Mouse (Mus musculus) hindbrain, embryonic 11.5 days (tissue): ENCODE data around the gene Zfp976. TPM values are rescaled to one million over a fixed set of nuclear protein-coding genes. Genes with fewer than 3 reads are reported as not detected.
"Not testable (repeated sequence)": the region's sequence is repeated elsewhere in the genome, so short reads cannot be mapped to it uniquely, and the experiment has no call there.

Experiments used
- ATAC-seq: fragments of 200-750 bp; cut with Nextera tagmentation; 2 replicates; pipeline ENCODE4 v1.8.0; 2017; ENCODE audit warnings: mild to moderate bottlenecking, moderate TSS enrichment, moderate library complexity; ENCODE audit not compliant: low FRiP score
- DNase-seq: peaks from one replicate; pipeline ENCODE4 v3.0.0-alpha.2; 2015; ENCODE audit warnings: low spot score
- H3K27ac ChIP-seq: fragments of 300-500 bp; sonication (generic); 2 replicates; pipeline ENCODE4 v1.5.1; 2014; ENCODE audit warnings: mild to moderate bottlenecking, low read depth, low read length
- H3K27me3 ChIP-seq: fragments of 300-500 bp; sonication (generic); 2 replicates; pipeline ENCODE4 v1.6.1; 2014; ENCODE audit warnings: mild to moderate bottlenecking, low read length, moderate library complexity, mixed read lengths; ENCODE audit not compliant: control insufficient read depth, insufficient read depth
- H3K36me3 ChIP-seq: fragments of 300-500 bp; sonication (generic); 2 replicates; pipeline ENCODE4 v1.6.1; 2014; ENCODE audit warnings: mild to moderate bottlenecking, low read length, moderate library complexity, mixed read lengths; ENCODE audit not compliant: control insufficient read depth, insufficient read depth
- H3K4me1 ChIP-seq: fragments of 300-500 bp; sonication (generic); replicated peaks from 2 replicates; pipeline ENCODE4 v1.6.1; 2014; ENCODE audit warnings: low read length, mixed read lengths; ENCODE audit not compliant: control insufficient read depth, insufficient read depth
- H3K4me2 ChIP-seq: fragments of 300-500 bp; sonication (generic); replicated peaks from 2 replicates; pipeline ENCODE4 v1.6.1; 2014; ENCODE audit warnings: mild to moderate bottlenecking, low read depth, low read length
- H3K4me3 ChIP-seq: fragments of 300-500 bp; sonication (generic); 2 replicates; pipeline ENCODE4 v1.5.1; 2014; ENCODE audit warnings: low read depth, low read length
- H3K9ac ChIP-seq: fragments of 300-500 bp; sonication (generic); 2 replicates; pipeline ENCODE4 v1.6.1; 2014; ENCODE audit warnings: low read depth, low read length
- H3K9me3 ChIP-seq: fragments of 300-500 bp; sonication (generic); 2 replicates; pipeline ENCODE4 v1.6.1; 2016; ENCODE audit warnings: low read length; ENCODE audit not compliant: control insufficient read depth
- WGBS: fragments of 180-500 bp; shearing (Covaris S2); extraction: QIAGEN DNeasy Blood & Tissue Kit; methylation state at CpG from one replicate; pipeline ENCODE4 v1.1.7; 2014; 5-methylcytosine and 5-hydroxymethylcytosine counted together
- polyA plus RNA-seq: library from polyadenylated mRNA; unstranded; fragments of >200 nt; fragmentation: Nextera tagmentation; extraction: Ambion mirVana; gene quantifications from 2 replicates; pipeline ENCODE4 v1.2.1, GENCODE M21; 2014

Zfp976 gene
- polyA plus RNA-seq, 1 experiment from 2014 or later, result 1.9 TPM

DNA sequence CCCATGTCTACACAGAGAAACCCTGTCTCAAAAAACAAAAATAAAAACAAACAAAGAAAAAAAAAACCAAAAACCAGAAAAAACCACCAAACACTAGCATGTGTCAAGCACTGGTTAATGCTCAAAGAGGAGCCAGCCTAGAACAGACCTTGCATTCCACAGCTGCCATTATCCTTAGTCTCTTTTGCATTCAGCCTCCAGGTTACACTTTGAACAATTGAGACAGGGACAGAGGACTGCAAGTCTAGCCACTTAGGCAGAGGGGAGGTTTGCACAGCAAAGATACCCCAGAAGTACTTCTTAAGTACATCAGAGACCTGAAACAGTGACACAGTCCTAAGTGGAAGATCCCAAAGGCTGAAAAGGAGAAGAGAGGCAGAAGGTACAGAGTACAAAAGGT lies 51.1 kb downstream of the Zfp976 start:
- not testable (repeated sequence) for H3K9me3 ChIP-seq, H3K27ac ChIP-seq, DNase-seq, H3K9ac ChIP-seq, ATAC-seq, H3K4me3 ChIP-seq, H3K27me3 ChIP-seq, H3K4me1 ChIP-seq, H3K4me2 ChIP-seq, H3K36me3 ChIP-seq

DNA sequence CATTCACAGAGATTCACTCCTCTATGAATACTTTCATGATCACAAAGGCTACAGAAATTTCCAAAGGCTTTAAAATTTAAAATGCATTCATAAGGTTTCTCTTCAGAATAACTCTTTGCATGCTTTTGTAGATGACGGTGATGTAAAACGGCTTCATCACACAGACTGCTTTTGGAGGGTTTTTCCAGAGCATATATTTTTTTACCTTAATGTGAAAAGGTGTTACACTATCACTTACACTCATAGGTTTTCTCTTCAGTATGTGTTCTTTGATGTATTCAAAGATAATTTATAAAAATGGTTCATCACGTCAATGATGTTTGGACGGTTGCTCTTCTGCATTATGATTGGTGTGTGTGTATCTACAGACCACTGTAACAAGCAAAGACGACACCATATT lies 63.9 kb downstream of the Zfp976 start, which contains the start of gene Gm21028:
TSS of gene Gm21028 (minus strand) at position 101 of the 400 bp plus-strand sequence.
- Histone ChIP-seq H3K9ac (no peak within 1 kb of the TSS), H3K4me1 (no peaks in the 10 kb centered on the region), H3K27me3 (no peaks in the 10 kb centered on the region), H3K9me3 (0 out of 2 replicates have a peak, but pooled peaks cover 5% of the 10 kb centered on the region), H3K4me2 (no peak within 1 kb of the TSS), H3K4me3 (no peak within 1 kb of the TSS), H3K36me3 (no peaks in the 10 kb centered on the region), H3K27ac (no peak within 1 kb of the TSS)
- DNase-seq (no peak), ATAC-seq (no peak)
- 93% methylated on average over 5 of the region's 5 CpGs for WGBS

Other genes with a start within 250 kb of the Zfp976 start
- gene 4933421I07Rik, start 194.5 kb downstream of the Zfp976 start, polyA plus RNA-seq, result not detected in 2 replicates
- 11.0 and 13.2 TPM in 2 replicates for gene Zfp141, start 136.8 kb downstream of the Zfp976 start, polyA plus RNA-seq
- not detected in 2 replicates for gene Gm21028, start 64.0 kb downstream of the Zfp976 start, polyA plus RNA-seq
- gene Zfp977, start 50.0 kb downstream of the Zfp976 start, polyA plus RNA-seq, result 1.3 and 1.7 TPM in 2 replicates
- 8.5 and 8.9 TPM in 2 replicates for gene Zfp975, start 50.2 kb upstream of the Zfp976 start, polyA plus RNA-seq
- gene Gm17067, start 84.4 kb upstream of the Zfp976 start, polyA plus RNA-seq, result not detected in 2 replicates
- gene Vmn2r62, start 150.9 kb upstream of the Zfp976 start, polyA plus RNA-seq, result not detected in 2 replicates
- gene Gm2381, start 224.6 kb upstream of the Zfp976 start, polyA plus RNA-seq, result not detected in 2 replicates